Mouse (Mus musculus): ENCODE measurements around the gene Arl15.

DNA sequence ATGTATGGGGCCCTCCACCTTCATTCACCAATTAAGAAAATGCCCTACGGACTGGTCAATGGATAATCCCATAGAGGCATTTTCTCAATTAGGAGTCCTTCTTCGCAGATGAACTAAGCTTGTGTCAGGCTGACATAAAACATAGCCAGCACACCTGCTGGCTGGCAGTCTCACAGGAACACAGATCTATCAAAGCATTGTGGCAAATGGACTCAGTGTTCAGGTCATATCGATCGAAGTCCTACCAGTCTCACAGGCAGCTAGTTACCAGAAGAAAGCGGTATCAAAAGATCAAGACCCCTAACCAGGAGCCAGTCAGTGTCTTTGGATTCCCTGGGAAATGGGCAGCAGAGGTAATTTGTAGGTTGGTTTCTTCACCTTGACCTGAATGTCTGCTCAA is 274.1 kb downstream of the Arl15 start:
- no peak for TF ChIP-seq GATA1 (IDR thresholded peaks at IDR 0.05; ENCODE audit: borderline replicate concordance, low read length)
- TF ChIP-seq FLI1 (IDR thresholded peaks at IDR 0.05; ENCODE audit: low read length), result no peak
